Mouse (Mus musculus): ENCODE measurements around the gene Celsr3.

GRCm38 (mm10) chr9:108788713-108789112, 37.4 kb upstream of the Celsr3 start:
- TF ChIP-seq TBP (IDR thresholded peaks at IDR 0.05; ENCODE audit: low read depth, low read length) (no peak), CTCF (IDR thresholded peaks at IDR 0.05 in 2 of 3, conservative IDR thresholded peaks at IDR 0.05 in 1 of 3; ENCODE audit: control insufficient read depth in 1 of 3, insufficient read depth in 1 of 3, low read depth in 2 of 3, low read length in 3 of 3, poor library complexity in 1 of 3, severe bottlenecking in 1 of 3) (no peak), POLR2AphosphoS5 (IDR thresholded peaks at IDR 0.05; ENCODE audit: borderline replicate concordance, low read depth, low read length) (no peak), JUND (IDR thresholded peaks at IDR 0.05; ENCODE audit: low read depth, low read length) (no peak), NELFE (IDR thresholded peaks at IDR 0.05; ENCODE audit: low read depth, low read length) (no peak), E2F4 (IDR thresholded peaks at IDR 0.05; ENCODE audit: borderline replicate concordance, low read depth, low read length) (no peak), ZMIZ1 (IDR thresholded peaks at IDR 0.05; ENCODE audit: low read depth, low read length) (no peak), ELF1 (IDR thresholded peaks at IDR 0.05; ENCODE audit: low read depth, low read length) (no peak), TCF12 (IDR thresholded peaks at IDR 0.05; ENCODE audit: low read depth, low read length) (no peak)
